Mouse (Mus musculus): Measurements from ENCODE around the gene Cfap61. TPM values are rescaled to one million over a fixed set of nuclear protein-coding genes. Genes with fewer than 3 reads are reported as not detected.

The Cfap61 gene
- polyA plus RNA-seq, 1 experiment from 2014 or later = 3.1 TPM

DNA sequence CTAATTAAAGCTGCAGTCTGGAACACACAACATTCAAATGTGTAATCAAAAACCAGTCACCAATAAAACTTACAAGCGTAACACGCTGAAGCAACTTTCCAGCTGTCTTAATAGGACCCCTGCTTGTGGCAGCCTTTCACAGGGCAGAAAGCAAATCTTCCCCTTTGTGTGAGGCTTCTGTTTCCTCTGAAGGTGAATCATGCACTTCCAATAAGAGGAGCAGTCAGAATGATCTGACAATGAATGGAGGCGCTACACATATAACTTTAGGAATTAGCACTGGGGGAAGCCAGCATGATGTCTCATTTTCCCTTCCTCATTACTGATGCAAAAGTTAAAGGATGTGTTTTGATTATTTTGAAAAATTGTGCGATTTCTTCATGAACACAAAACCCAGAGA lies 326.6 kb downstream of the Cfap61 start:
- ATAC-seq (ENCODE audit: insufficient read depth, low FRiP score, low TSS enrichment) (no peak), DNase-seq (ENCODE audit: low spot score) (no peak)
- H3K27me3 ChIP-seq (ENCODE audit: control insufficient read depth, insufficient read depth, low read length) = peaks cover 8% of the 10 kb centered on the region; the same call in 1 of the 2 replicates
- H3K36me3 ChIP-seq (ENCODE audit: control insufficient read depth, insufficient read depth, low read length) = no peaks in the 10 kb centered on the region
- H3K9me3 ChIP-seq (ENCODE audit: control insufficient read depth, low read length) = no peaks in the 10 kb centered on the region
- H3K27ac ChIP-seq (ENCODE audit: low read depth, low read length) = no peak overlapping the region
- 61% methylated on average over 4 of the region's 4 CpGs for WGBS
- no peak overlapping the region for H3K4me3 ChIP-seq (ENCODE audit: low read depth, low read length)
- H3K4me1 ChIP-seq (ENCODE audit: control insufficient read depth, insufficient read depth, low read length) = peaks cover 19% of the 10 kb centered on the region; the same call in 1 of the 2 replicates
- no peak overlapping the region for H3K4me2 ChIP-seq (ENCODE audit: low read depth)
- H3K9ac ChIP-seq (ENCODE audit: low read length) = no peak overlapping the region

DNA sequence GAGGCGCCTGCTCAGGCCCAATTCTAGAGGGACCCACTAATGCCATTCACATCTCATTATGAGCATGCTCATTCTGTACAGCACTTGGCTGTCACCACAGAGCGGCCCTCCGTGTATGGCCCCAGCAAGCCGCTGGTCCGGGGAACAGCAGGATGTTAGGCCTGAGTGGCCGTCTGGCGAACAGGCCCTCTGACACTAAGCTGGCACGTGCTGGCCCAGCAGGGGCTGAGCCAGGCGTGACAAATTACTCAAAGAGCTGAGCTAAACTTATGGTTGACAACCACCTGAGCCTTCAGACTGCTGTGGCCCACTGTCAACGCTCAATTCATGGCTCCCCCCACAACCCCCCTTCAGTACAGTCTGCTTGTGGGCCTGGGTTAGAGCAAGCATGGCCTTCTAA lies 327.6 kb downstream of the Cfap61 start:
- H3K4me2 ChIP-seq (ENCODE audit: low read depth) = no peak overlapping the region

DNA sequence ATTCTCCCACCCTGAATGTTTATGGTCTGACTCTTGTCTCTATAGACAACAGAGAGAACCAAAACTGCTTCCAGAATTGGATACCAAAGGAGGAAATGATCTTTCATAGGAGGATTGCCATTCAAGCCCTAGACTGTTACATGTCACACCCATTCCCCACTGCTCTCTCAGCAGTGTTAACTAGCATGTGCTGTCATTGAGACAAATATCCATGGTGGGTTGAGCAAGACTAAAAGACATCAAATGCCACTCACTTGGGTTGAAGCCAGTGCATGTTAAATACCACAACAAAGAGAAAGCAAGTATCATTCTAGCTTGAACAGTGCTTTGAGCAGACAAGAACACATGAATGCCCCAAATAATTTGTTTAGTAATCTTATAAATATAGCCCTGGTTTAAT lies 328.4 kb downstream of the Cfap61 start:
- Histone ChIP-seq H3K27ac (ENCODE audit: low read depth, low read length) (no peak overlapping the region), H3K4me2 (ENCODE audit: low read depth) (no peak overlapping the region), H3K27me3 (ENCODE audit: control insufficient read depth, insufficient read depth, low read length) (peaks cover 8% of the 10 kb centered on the region; the same call in 1 of the 2 replicates), H3K4me1 (ENCODE audit: control insufficient read depth, insufficient read depth, low read length) (peaks cover 17% of the 10 kb centered on the region; the same call in 1 of the 2 replicates), H3K9me3 (ENCODE audit: control insufficient read depth, low read length) (no peaks in the 10 kb centered on the region), H3K9ac (ENCODE audit: low read length) (no peak overlapping the region), H3K4me3 (ENCODE audit: low read depth, low read length) (no peak overlapping the region), H3K36me3 (ENCODE audit: control insufficient read depth, insufficient read depth, low read length) (no peaks in the 10 kb centered on the region)
- ATAC-seq (ENCODE audit: insufficient read depth, low FRiP score, low TSS enrichment) (no peak), DNase-seq (ENCODE audit: low spot score) (no peak)

More for the DNA sequence above, 327.6 kb downstream of the Cfap61 start:
- Histone ChIP-seq H3K4me1 (ENCODE audit: control insufficient read depth, insufficient read depth, low read length) (peaks cover 17% of the 10 kb centered on the region; the same call in 1 of the 2 replicates), H3K36me3 (ENCODE audit: control insufficient read depth, insufficient read depth, low read length) (no peaks in the 10 kb centered on the region), H3K27ac (ENCODE audit: low read depth, low read length) (no peak overlapping the region), H3K4me3 (ENCODE audit: low read depth, low read length) (no peak overlapping the region), H3K9me3 (ENCODE audit: control insufficient read depth, low read length) (no peaks in the 10 kb centered on the region), H3K27me3 (ENCODE audit: control insufficient read depth, insufficient read depth, low read length) (peaks cover 8% of the 10 kb centered on the region; the same call in 1 of the 2 replicates), H3K9ac (ENCODE audit: low read length) (no peak overlapping the region)
- 12% methylated on average over 10 of the region's 10 CpGs for WGBS
- peak; percentile 89 for ATAC-seq (ENCODE audit: insufficient read depth, low FRiP score, low TSS enrichment)
- peak; percentile 71 for DNase-seq (ENCODE audit: low spot score)

Other genes with a start within 250 kb of the Cfap61 start
- gene Naa20, start 32.7 kb upstream of the Cfap61 start, polyA plus RNA-seq (2014; fragmentation: Nextera tagmentation; extraction: Ambion mirVana) = 156 and 164 TPM in 2 replicates
- 44.1 and 46.5 TPM in 2 replicates for gene Crnkl1, start 230 bp downstream of the Cfap61 start, polyA plus RNA-seq (2014; fragmentation: Nextera tagmentation; extraction: Ambion mirVana)